Mouse (Mus musculus) liver, embryonic 14.5 days (tissue): ENCODE data around the gene Dtx2.

Experiments used
- CTCF ChIP-seq: IDR thresholded peaks from 2 replicates; pipeline ENCODE4 v1.5.1; 2016; ENCODE audit warnings: antibody characterized with exemption, low read depth, control low read depth
- EP300 ChIP-seq: IDR thresholded peaks from 2 replicates; pipeline ENCODE4 v1.6.1; 2016; ENCODE audit warnings: antibody characterized with exemption, low read depth

GRCm38 (mm10) chr5:135952830-135953229, 41.8 kb upstream of the Dtx2 start:
- TF ChIP-seq CTCF (no peak), EP300 (no peak)
